Mouse (Mus musculus): ENCODE data around the gene Pard6b. TPM values are rescaled to one million over a fixed set of nuclear protein-coding genes. Genes with fewer than 3 reads are reported as not detected.

Pard6b gene
- total RNA-seq, 2 experiments from 2014 or later = 1.7 to 2.6 TPM

- no peak for DNase-seq
Observed at GRCm38 (mm10) chr2:168143794-168144193, 63.0 kb downstream of the Pard6b start.

GRCm38 (mm10) chr2:168145437-168145836, 64.6 kb downstream of the Pard6b start:
- peak in 1 of 2 experiments; percentile 15 for DNase-seq

GRCm38 (mm10) chr2:168147722-168148432, 67.1 kb downstream of the Pard6b start:
- no peak for DNase-seq

- no peak for DNase-seq
Observed at GRCm38 (mm10) chr2:168149241-168149640, 68.4 kb downstream of the Pard6b start.

Small RNA genes within 50 kb of the gene (microRNA-seq; reads per million reads assigned to microRNA genes)
- 0 reads per million in 2 experiments for gene Gm24327

Other genes starting within 250 kb of the Pard6b start
- 10 to 100 TPM; 16.4 to 19.8 TPM for gene Ptpn1, start 148.9 kb upstream of the Pard6b start, total RNA-seq (2021)
- gene Ripor3, start 70.4 kb upstream of the Pard6b start, total RNA-seq (2021) = under 1 TPM; 0.35 to 0.67 TPM
- gene Adnp, start 126.1 kb downstream of the Pard6b start, total RNA-seq (2021) = 10 to 100 TPM; 29.3 to 29.4 TPM
- 10 to 100 TPM; 14.2 to 21.2 TPM for gene Gm20716, start 149.4 kb downstream of the Pard6b start, total RNA-seq (2021)
- 10 to 100 TPM; 79.1 to 87.3 TPM for gene Dpm1, start 149.6 kb downstream of the Pard6b start, total RNA-seq (2021)
- 1 to 10 TPM; 8.4 to 9.4 TPM for gene Mocs3, start 149.6 kb downstream of the Pard6b start, total RNA-seq (2021)
- not detected for gene Kcng1, start 200.7 kb downstream of the Pard6b start, total RNA-seq (2021)